Mouse (Mus musculus): ENCODE data around the gene Prdm4. TPM values are rescaled to one million over a fixed set of nuclear protein-coding genes. Genes with fewer than 3 reads are reported as not detected.

The Prdm4 gene
- polyA plus RNA-seq, 1 experiment from 2014 or later, result 30.3 TPM

DNA sequence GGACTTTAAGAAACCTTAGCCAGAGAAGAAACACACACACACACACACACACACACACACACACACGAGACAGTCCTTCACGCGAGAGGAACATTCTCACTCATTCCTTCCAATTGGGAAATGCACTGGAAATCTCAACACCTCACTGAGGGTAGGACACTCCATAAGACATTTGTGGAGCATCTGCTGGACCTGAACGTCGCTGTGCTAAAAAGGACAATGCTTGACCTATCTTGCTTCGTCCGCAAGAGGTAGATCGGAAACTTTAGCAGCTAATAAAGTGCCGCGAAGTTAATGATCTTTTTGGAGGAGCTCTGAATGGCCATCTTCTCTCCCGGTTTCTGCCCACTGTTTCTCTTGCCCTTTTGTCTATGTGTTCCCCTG, 12.3 kb upstream of the Prdm4 start:
- 57% methylated on average over 11 of the region's 11 CpGs for WGBS
- H3K36me3 ChIP-seq, result no peaks in the 10 kb centered on the region
- no peaks in the 10 kb centered on the region for H3K9me3 ChIP-seq
- no peak for DNase-seq (ENCODE audit: low spot score)
- H3K4me3 ChIP-seq, result peak overlapping the region; percentile 63
- peaks cover 31% of the 10 kb centered on the region for H3K27me3 ChIP-seq (ENCODE audit: insufficient read depth, poor library complexity, severe bottlenecking)
- peaks cover 23% of the 10 kb centered on the region for H3K4me1 ChIP-seq (replicated peaks)
- H3K27ac ChIP-seq, result peak overlapping the region; percentile 23; the same call in 1 of the 2 replicates

- WGBS, result under 1% methylated on average over 63 of the region's 63 CpGs
- H3K27ac ChIP-seq, result peak overlapping the region; percentile 79
Observed at GRCm38 (mm10) chr10:85928499-85929207, 11.7 kb upstream of the Prdm4 start.

GRCm38 (mm10) chr10:85927676-85928445, 10.9 kb upstream of the Prdm4 start, which contains the start of gene Ascl4:
Gene Ascl4 (plus strand): TSS chr10:85927681.
- 2% methylated on average over 23 of the region's 23 CpGs for WGBS
- H3K27ac ChIP-seq, result peak within 1 kb of the TSS; percentile 79
- no peaks in the 10 kb centered on the region for H3K36me3 ChIP-seq
- no peaks in the 10 kb centered on the region for H3K9me3 ChIP-seq
- peak within 1 kb of the TSS; percentile 63 for H3K4me3 ChIP-seq
- peak; percentile 42 for DNase-seq (ENCODE audit: low spot score)
- peaks cover 23% of the 10 kb centered on the region for H3K4me1 ChIP-seq (replicated peaks)
- H3K27me3 ChIP-seq (ENCODE audit: insufficient read depth, poor library complexity, severe bottlenecking), result peaks cover 31% of the 10 kb centered on the region

More at GRCm38 (mm10) chr10:85928499-85929207, 11.7 kb upstream of the Prdm4 start:
- Histone ChIP-seq H3K9me3 (no peaks in the 10 kb centered on the region), H3K27me3 (ENCODE audit: insufficient read depth, poor library complexity, severe bottlenecking) (peaks cover 31% of the 10 kb centered on the region), H3K36me3 (no peaks in the 10 kb centered on the region), H3K4me3 (peak overlapping the region; percentile 63), H3K4me1 (replicated peaks) (peaks cover 23% of the 10 kb centered on the region)
- peak; percentile 83 for DNase-seq (ENCODE audit: low spot score)

- no peaks in the 10 kb centered on the region for H3K27me3 ChIP-seq (ENCODE audit: insufficient read depth, poor library complexity, severe bottlenecking)
- no peak overlapping the region for H3K4me3 ChIP-seq
- peaks cover 98% of the 10 kb centered on the region for H3K36me3 ChIP-seq
- H3K9me3 ChIP-seq, result no peaks in the 10 kb centered on the region
- no peaks in the 10 kb centered on the region for H3K4me1 ChIP-seq (replicated peaks)
- H3K27ac ChIP-seq, result no peak overlapping the region
- no peak for DNase-seq (ENCODE audit: low spot score)
- 93% methylated on average over 8 of the region's 8 CpGs for WGBS
Observed at GRCm38 (mm10) chr10:85879886-85880486, 37.0 kb downstream of the Prdm4 start.

- no peak for DNase-seq (ENCODE audit: low spot score)
- Histone ChIP-seq H3K36me3 (peaks cover 68% of the 10 kb centered on the region), H3K27me3 (ENCODE audit: insufficient read depth, poor library complexity, severe bottlenecking) (no peaks in the 10 kb centered on the region), H3K4me3 (no peak overlapping the region), H3K4me1 (replicated peaks) (peaks cover 16% of the 10 kb centered on the region), H3K9me3 (no peaks in the 10 kb centered on the region), H3K27ac (no peak overlapping the region)
- WGBS, result 87% methylated on average over 5 of the region's 5 CpGs
Observed at GRCm38 (mm10) chr10:85875812-85876211, 41.1 kb downstream of the Prdm4 start.

GRCm38 (mm10) chr10:85873861-85874544, 42.9 kb downstream of the Prdm4 start:
- peaks cover 50% of the 10 kb centered on the region for H3K36me3 ChIP-seq
- 93% methylated on average over 13 of the region's 13 CpGs for WGBS

GRCm38 (mm10) chr10:85872479-85872773, 44.5 kb downstream of the Prdm4 start:
- Histone ChIP-seq H3K27ac (peak overlapping the region; percentile 88), H3K4me3 (peak overlapping the region; percentile 91), H3K9me3 (no peaks in the 10 kb centered on the region; the same call in 1 of the 2 replicates), H3K36me3 (peaks cover 34% of the 10 kb centered on the region), H3K4me1 (replicated peaks) (peaks cover 16% of the 10 kb centered on the region), H3K27me3 (ENCODE audit: insufficient read depth, poor library complexity, severe bottlenecking) (no peaks in the 10 kb centered on the region)
- no peak for DNase-seq (ENCODE audit: low spot score)
- WGBS, result 5% methylated on average over 5 of the region's 5 CpGs

More at GRCm38 (mm10) chr10:85873861-85874544, 42.9 kb downstream of the Prdm4 start:
- Histone ChIP-seq H3K9me3 (no peaks in the 10 kb centered on the region), H3K27ac (no peak overlapping the region), H3K4me3 (no peak overlapping the region), H3K4me1 (replicated peaks) (peaks cover 16% of the 10 kb centered on the region), H3K27me3 (ENCODE audit: insufficient read depth, poor library complexity, severe bottlenecking) (no peaks in the 10 kb centered on the region)
- DNase-seq (ENCODE audit: low spot score), result no peak

GRCm38 (mm10) chr10:85871698-85872478, 45.1 kb downstream of the Prdm4 start:
- Histone ChIP-seq H3K9me3 (no peaks in the 10 kb centered on the region; the same call in 1 of the 2 replicates), H3K4me3 (peak overlapping the region; percentile 91), H3K27me3 (ENCODE audit: insufficient read depth, poor library complexity, severe bottlenecking) (no peaks in the 10 kb centered on the region), H3K27ac (peak overlapping the region; percentile 88), H3K36me3 (peaks cover 29% of the 10 kb centered on the region), H3K4me1 (replicated peaks) (peaks cover 16% of the 10 kb centered on the region)
- under 1% methylated on average over 55 of the region's 55 CpGs for WGBS
- peak; percentile 94 for DNase-seq (ENCODE audit: low spot score)

DNA sequence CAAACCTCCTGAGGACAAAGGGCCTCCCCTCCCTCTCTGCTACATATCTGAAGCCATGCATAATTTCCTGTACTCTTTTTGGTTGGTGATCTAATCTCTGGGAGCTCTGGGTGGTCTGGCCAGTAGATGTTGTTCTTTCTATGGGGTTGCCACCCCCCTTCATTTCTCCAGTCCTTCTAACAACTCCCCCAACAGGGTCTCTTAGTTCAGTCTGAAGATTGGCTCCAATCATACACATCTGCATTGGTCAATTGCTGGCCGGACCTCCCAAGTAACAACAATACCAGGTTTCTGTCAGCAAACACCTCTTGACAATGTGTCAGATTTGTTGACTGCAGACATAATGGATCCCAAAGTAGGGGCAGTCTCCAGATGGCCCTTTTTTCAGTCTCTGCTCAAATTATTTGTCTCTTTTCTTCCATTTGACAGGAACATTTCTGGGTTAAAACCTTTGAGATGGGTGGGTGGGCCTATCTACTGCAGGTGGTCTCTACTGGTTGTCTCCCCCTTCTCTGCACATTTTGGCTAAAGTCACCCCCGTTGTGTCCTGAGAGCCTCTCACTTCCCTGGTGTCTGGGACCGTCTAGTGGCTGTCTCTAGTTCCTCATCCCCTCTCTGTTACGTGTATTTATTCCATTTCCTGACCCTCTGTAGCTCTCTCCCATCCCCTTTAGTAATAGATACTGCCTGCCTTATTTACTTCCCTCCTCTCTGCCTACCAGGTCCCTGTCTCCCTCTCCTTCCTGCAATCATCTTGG, 70.7 kb downstream of the Prdm4 start:
- no peaks in the 10 kb centered on the region for H3K4me1 ChIP-seq (replicated peaks)
- no peak for DNase-seq (ENCODE audit: low spot score)
- WGBS, result 80% methylated on average over 4 of the region's 4 CpGs
- no peak overlapping the region for H3K27ac ChIP-seq
- H3K27me3 ChIP-seq (ENCODE audit: insufficient read depth, poor library complexity, severe bottlenecking), result no peaks in the 10 kb centered on the region
- H3K36me3 ChIP-seq, result no peaks in the 10 kb centered on the region
- H3K9me3 ChIP-seq, result no peaks in the 10 kb centered on the region
- no peak overlapping the region for H3K4me3 ChIP-seq

Measured in hindbrain, embryonic 10.5 days (tissue).